ENCODE assay signal across 9 mouse cellular contexts in genomic region chr6:145736099-145736498, GRCm38 (mm10).
"Had no signal": no experiment of that assay in that cellular context is flagged by ENCODE, and none has a peak within 500 bp of the region (broad histone marks: within the 10 kb centered on the region; RNA-seq: fewer than 3 reads in every experiment).

No protein-coding gene starts in this region.

- H3K4me3 ChIP-seq: layer of hippocampus, adult 2 months; midbrain, embryonic 13.5 days; stomach, embryonic 15.5 days had no signal

- H3K36me3 ChIP-seq: midbrain, embryonic 13.5 days; stomach, embryonic 15.5 days had no signal

- DNase-seq: kidney, postnatal 10 days; kidney, postnatal 4 days; left cerebral cortex, postnatal 4 days; lung, adult 18-20 months; right cerebral cortex, postnatal 14 days had no signal

- H3K9ac ChIP-seq: liver, embryonic 14.5 days; midbrain, embryonic 13.5 days; stomach, embryonic 15.5 days had no signal

- ATAC-seq: midbrain, embryonic 13.5 days had no signal

- H3K27me3 ChIP-seq: midbrain, embryonic 13.5 days; stomach, embryonic 15.5 days had no signal

- H3K27ac ChIP-seq: layer of hippocampus, adult 2 months; liver, embryonic 14.5 days; midbrain, embryonic 13.5 days; stomach, embryonic 15.5 days had no signal

- H3K9me3 ChIP-seq: midbrain, embryonic 13.5 days; stomach, embryonic 15.5 days had no signal

- H3K4me1 ChIP-seq: stomach, embryonic 15.5 days had no signal

- H3K4me2 ChIP-seq: midbrain, embryonic 13.5 days; stomach, embryonic 15.5 days had no signal
